Mouse (Mus musculus): ENCODE results near the gene Tmem136. TPM values are rescaled to one million over a fixed set of nuclear protein-coding genes. Genes with fewer than 3 reads are reported as not detected.

Tmem136 gene
- polyA plus RNA-seq, 1 experiment from 2014 or later, result 12.6 TPM

GRCm38 (mm10) chr9:43093803-43094202 lies 22.6 kb downstream of the Tmem136 start:
- Histone ChIP-seq H3K27ac (ENCODE audit: low read length) (no peak overlapping the region), H3K9ac (replicated peaks; ENCODE audit: low read depth, low read length) (no peak overlapping the region), H3K36me3 (ENCODE audit: control insufficient read depth, insufficient read depth) (no peaks in the 10 kb centered on the region), H3K27me3 (replicated peaks; ENCODE audit: control insufficient read depth, insufficient read depth, low read length) (no peaks in the 10 kb centered on the region), H3K4me3 (replicated peaks; ENCODE audit: low read length) (no peak overlapping the region), H3K9me3 (ENCODE audit: control insufficient read depth, low read length) (no peaks in the 10 kb centered on the region), H3K4me2 (ENCODE audit: low read length) (no peak overlapping the region), H3K4me1 (replicated peaks; ENCODE audit: control insufficient read depth, insufficient read depth, low read length) (peaks cover 11% of the 10 kb centered on the region)
- 66% methylated on average over 3 of the region's 3 CpGs for WGBS
- no peak for ATAC-seq

GRCm38 (mm10) chr9:43085686-43086285 lies 30.6 kb downstream of the Tmem136 start:
- no peaks in the 10 kb centered on the region for H3K4me1 ChIP-seq (replicated peaks; ENCODE audit: control insufficient read depth, insufficient read depth, low read length)
- H3K9me3 ChIP-seq (ENCODE audit: control insufficient read depth, low read length), result no peaks in the 10 kb centered on the region
- H3K27ac ChIP-seq (ENCODE audit: low read length), result no peak overlapping the region
- H3K9ac ChIP-seq (replicated peaks; ENCODE audit: low read depth, low read length), result no peak overlapping the region
- 96% methylated on average over 1 of the region's 1 CpGs for WGBS
- no peaks in the 10 kb centered on the region for H3K36me3 ChIP-seq (ENCODE audit: control insufficient read depth, insufficient read depth)
- H3K4me2 ChIP-seq (ENCODE audit: low read length), result no peak overlapping the region
- no peaks in the 10 kb centered on the region for H3K27me3 ChIP-seq (replicated peaks; ENCODE audit: control insufficient read depth, insufficient read depth, low read length)
- ATAC-seq, result no peak
- no peak overlapping the region for H3K4me3 ChIP-seq (replicated peaks; ENCODE audit: low read length)

- H3K27me3 ChIP-seq (replicated peaks; ENCODE audit: control insufficient read depth, insufficient read depth, low read length), result no peaks in the 10 kb centered on the region
- 82% methylated on average over 7 of the region's 7 CpGs for WGBS
Observed at GRCm38 (mm10) chr9:43084496-43085362, 31.6 kb downstream of the Tmem136 start.

GRCm38 (mm10) chr9:43083441-43084055 lies 32.8 kb downstream of the Tmem136 start:
- no peaks in the 10 kb centered on the region for H3K36me3 ChIP-seq (ENCODE audit: control insufficient read depth, insufficient read depth)
- no peak overlapping the region for H3K9ac ChIP-seq (replicated peaks; ENCODE audit: low read depth, low read length)
- WGBS, result 20% methylated on average over 7 of the region's 7 CpGs
- ATAC-seq, result no peak
- no peaks in the 10 kb centered on the region for H3K9me3 ChIP-seq (ENCODE audit: control insufficient read depth, low read length)
- H3K4me2 ChIP-seq (ENCODE audit: low read length), result no peak overlapping the region
- H3K4me1 ChIP-seq (replicated peaks; ENCODE audit: control insufficient read depth, insufficient read depth, low read length), result no peaks in the 10 kb centered on the region
- no peak overlapping the region for H3K27ac ChIP-seq (ENCODE audit: low read length)
- no peak overlapping the region for H3K4me3 ChIP-seq (replicated peaks; ENCODE audit: low read length)
- H3K27me3 ChIP-seq (replicated peaks; ENCODE audit: control insufficient read depth, insufficient read depth, low read length), result no peaks in the 10 kb centered on the region

More at GRCm38 (mm10) chr9:43084496-43085362, 31.6 kb downstream of the Tmem136 start:
- Histone ChIP-seq H3K9me3 (ENCODE audit: control insufficient read depth, low read length) (no peaks in the 10 kb centered on the region), H3K4me1 (replicated peaks; ENCODE audit: control insufficient read depth, insufficient read depth, low read length) (no peaks in the 10 kb centered on the region), H3K9ac (replicated peaks; ENCODE audit: low read depth, low read length) (no peak overlapping the region), H3K36me3 (ENCODE audit: control insufficient read depth, insufficient read depth) (no peaks in the 10 kb centered on the region), H3K4me2 (ENCODE audit: low read length) (no peak overlapping the region), H3K4me3 (replicated peaks; ENCODE audit: low read length) (no peak overlapping the region), H3K27ac (ENCODE audit: low read length) (no peak overlapping the region)
- ATAC-seq, result no peak

- Histone ChIP-seq H3K27ac (ENCODE audit: low read length) (no peak overlapping the region), H3K9me3 (ENCODE audit: control insufficient read depth, low read length) (no peaks in the 10 kb centered on the region), H3K27me3 (replicated peaks; ENCODE audit: control insufficient read depth, insufficient read depth, low read length) (no peaks in the 10 kb centered on the region), H3K36me3 (ENCODE audit: control insufficient read depth, insufficient read depth) (no peaks in the 10 kb centered on the region), H3K4me2 (ENCODE audit: low read length) (no peak overlapping the region), H3K4me1 (replicated peaks; ENCODE audit: control insufficient read depth, insufficient read depth, low read length) (no peaks in the 10 kb centered on the region), H3K4me3 (replicated peaks; ENCODE audit: low read length) (no peak overlapping the region), H3K9ac (replicated peaks; ENCODE audit: low read depth, low read length) (no peak overlapping the region)
- ATAC-seq, result no peak
- 98% methylated on average over 3 of the region's 3 CpGs for WGBS
Observed at GRCm38 (mm10) chr9:43078711-43079110, 37.7 kb downstream of the Tmem136 start.

DNA sequence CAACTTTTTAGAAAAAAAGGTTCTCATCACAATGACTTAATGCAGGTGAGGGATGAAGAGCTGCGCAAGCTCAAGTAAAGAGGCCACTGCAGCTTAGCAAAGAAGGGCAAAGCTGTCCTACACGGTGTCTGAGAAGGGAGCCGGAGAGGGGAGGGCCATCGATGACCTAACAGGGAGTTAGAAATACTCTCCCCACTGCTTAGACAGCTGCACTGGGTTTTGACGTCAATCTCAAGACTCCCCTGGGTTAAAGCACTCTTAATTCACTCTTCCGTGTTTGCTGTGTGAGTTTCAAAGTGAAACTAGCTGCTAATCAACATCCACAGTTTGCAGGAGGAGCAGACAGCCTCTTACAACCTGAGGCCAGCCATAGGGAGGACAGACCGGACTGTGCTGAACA lies 40.2 kb downstream of the Tmem136 start:
- no peak for ATAC-seq
- no peaks in the 10 kb centered on the region for H3K27me3 ChIP-seq (replicated peaks; ENCODE audit: control insufficient read depth, insufficient read depth, low read length)
- no peak overlapping the region for H3K4me2 ChIP-seq (ENCODE audit: low read length)
- no peak overlapping the region for H3K9ac ChIP-seq (replicated peaks; ENCODE audit: low read depth, low read length)
- H3K9me3 ChIP-seq (ENCODE audit: control insufficient read depth, low read length), result no peaks in the 10 kb centered on the region
- H3K36me3 ChIP-seq (ENCODE audit: control insufficient read depth, insufficient read depth), result no peaks in the 10 kb centered on the region
- H3K27ac ChIP-seq (ENCODE audit: low read length), result no peak overlapping the region
- 80% methylated on average over 7 of the region's 7 CpGs for WGBS
- peaks cover 4% of the 10 kb centered on the region for H3K4me1 ChIP-seq (replicated peaks; ENCODE audit: control insufficient read depth, insufficient read depth, low read length)
- H3K4me3 ChIP-seq (replicated peaks; ENCODE audit: low read length), result no peak overlapping the region

DNA sequence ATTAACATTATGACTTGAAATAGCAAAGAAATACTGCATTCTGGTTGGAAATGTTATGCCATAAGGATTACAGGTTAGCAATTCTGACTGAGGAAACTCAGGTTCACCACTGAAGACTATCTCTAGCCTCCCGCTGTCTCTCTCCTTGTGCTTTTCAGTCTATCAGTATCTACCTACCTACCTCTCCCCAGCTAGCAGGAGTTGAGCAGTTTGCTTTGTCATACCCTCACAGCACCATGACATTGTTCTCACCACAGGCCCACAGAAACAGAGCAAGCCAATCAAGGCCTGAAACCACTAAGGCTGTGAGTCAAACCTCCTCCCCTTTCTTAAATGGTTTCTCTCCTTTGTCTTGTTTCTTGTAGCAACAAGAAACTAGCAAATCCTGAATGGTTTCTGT lies 41.8 kb downstream of the Tmem136 start:
- no peak overlapping the region for H3K4me3 ChIP-seq (replicated peaks; ENCODE audit: low read length)
- peaks cover 4% of the 10 kb centered on the region for H3K4me1 ChIP-seq (replicated peaks; ENCODE audit: control insufficient read depth, insufficient read depth, low read length)
- no peaks in the 10 kb centered on the region for H3K9me3 ChIP-seq (ENCODE audit: control insufficient read depth, low read length)
- WGBS, result 94% methylated on average over 1 of the region's 1 CpGs
- ATAC-seq, result no peak
- H3K36me3 ChIP-seq (ENCODE audit: control insufficient read depth, insufficient read depth), result no peaks in the 10 kb centered on the region
- no peak overlapping the region for H3K4me2 ChIP-seq (ENCODE audit: low read length)
- no peak overlapping the region for H3K27ac ChIP-seq (ENCODE audit: low read length)
- no peak overlapping the region for H3K9ac ChIP-seq (replicated peaks; ENCODE audit: low read depth, low read length)
- H3K27me3 ChIP-seq (replicated peaks; ENCODE audit: control insufficient read depth, insufficient read depth, low read length), result no peaks in the 10 kb centered on the region

DNA sequence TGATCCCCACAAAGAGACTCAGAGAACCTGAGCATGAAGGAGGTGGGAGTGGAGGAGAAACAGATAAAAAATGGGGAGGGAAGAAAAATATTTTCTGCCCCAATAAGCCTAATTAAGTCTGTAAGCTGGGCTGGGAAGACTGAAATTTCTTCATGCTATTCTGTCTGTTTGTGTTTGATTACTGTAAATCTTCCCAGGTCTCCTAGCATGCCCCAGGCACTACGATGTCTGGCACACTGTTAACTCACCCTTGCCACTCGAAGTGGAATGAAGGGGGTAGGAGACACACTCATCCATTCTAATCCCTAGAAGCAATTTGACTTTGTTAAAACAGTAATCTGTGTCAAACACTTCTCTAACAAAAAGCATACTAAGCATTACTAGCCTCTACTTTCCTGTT lies 44.6 kb downstream of the Tmem136 start:
- Histone ChIP-seq H3K4me2 (ENCODE audit: low read length) (0 out of 2 replicates have a peak overlapping the region, but pooled peaks have one; percentile 13), H3K9me3 (ENCODE audit: control insufficient read depth, low read length) (no peaks in the 10 kb centered on the region), H3K36me3 (ENCODE audit: control insufficient read depth, insufficient read depth) (no peaks in the 10 kb centered on the region), H3K4me1 (replicated peaks; ENCODE audit: control insufficient read depth, insufficient read depth, low read length) (peaks cover 24% of the 10 kb centered on the region), H3K9ac (replicated peaks; ENCODE audit: low read depth, low read length) (0 out of 2 replicates have a peak overlapping the region, but pooled peaks have one; percentile 23), H3K27me3 (replicated peaks; ENCODE audit: control insufficient read depth, insufficient read depth, low read length) (no peaks in the 10 kb centered on the region), H3K27ac (ENCODE audit: low read length) (peak overlapping the region; percentile 77), H3K4me3 (replicated peaks; ENCODE audit: low read length) (no peak overlapping the region)
- ATAC-seq, result no peak
- WGBS, result 17% methylated on average over 2 of the region's 2 CpGs

- peak; percentile 94 for ATAC-seq
- no peaks in the 10 kb centered on the region for H3K27me3 ChIP-seq (replicated peaks; ENCODE audit: control insufficient read depth, insufficient read depth, low read length)
- H3K4me3 ChIP-seq (replicated peaks; ENCODE audit: low read length), result peak overlapping the region; percentile 46
- H3K36me3 ChIP-seq (ENCODE audit: control insufficient read depth, insufficient read depth), result no peaks in the 10 kb centered on the region
- 9% methylated on average over 4 of the region's 4 CpGs for WGBS
- H3K9ac ChIP-seq (replicated peaks; ENCODE audit: low read depth, low read length), result peak overlapping the region; percentile 52
- H3K27ac ChIP-seq (ENCODE audit: low read length), result peak overlapping the region; percentile 77
- peaks cover 27% of the 10 kb centered on the region for H3K4me1 ChIP-seq (replicated peaks; ENCODE audit: control insufficient read depth, insufficient read depth, low read length)
- peak overlapping the region; percentile 36 for H3K4me2 ChIP-seq (ENCODE audit: low read length)
- no peaks in the 10 kb centered on the region for H3K9me3 ChIP-seq (ENCODE audit: control insufficient read depth, low read length)
Observed at GRCm38 (mm10) chr9:43071176-43071575, 45.2 kb downstream of the Tmem136 start.
